In the genomic region with DNA sequence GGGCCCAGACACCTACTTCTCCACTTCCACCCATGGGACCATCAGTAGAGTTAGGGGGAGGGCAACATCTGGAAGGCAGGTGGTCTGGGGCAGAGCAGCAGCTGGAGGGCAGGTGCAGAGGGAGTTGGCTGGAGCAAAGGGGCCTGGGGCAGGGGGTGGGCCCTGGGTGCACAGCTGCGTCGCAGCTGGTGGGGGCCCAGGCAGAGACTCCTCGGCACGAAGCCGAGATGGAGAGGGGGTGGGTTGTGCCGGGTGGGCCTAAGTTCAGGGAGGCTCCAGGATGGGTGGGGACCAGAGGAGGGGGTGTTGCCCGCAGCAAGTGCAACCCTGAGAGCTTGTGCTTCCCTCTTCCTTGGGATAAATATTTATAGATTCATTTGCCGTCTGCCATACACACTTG, we compare ENCODE assay signal across 11 mouse cellular contexts.
DNase-seq lines count a peak whose midpoint lies in the region; ATAC-seq lines count a peak whose summit lies in the region.
"Had no signal": no experiment of that assay in that cellular context is flagged by ENCODE, and none has a peak within 500 bp of the region (broad histone marks: within the 10 kb centered on the region; RNA-seq: fewer than 3 reads in every experiment).

No protein-coding gene starts in this region.

- H3K27me3 ChIP-seq in heart, embryonic 11.5 days (ENCODE audit: control insufficient read depth, insufficient read depth, low read length) = no peaks in the 10 kb centered on the region
- peaks cover 76% of the 10 kb centered on the region for H3K27me3 ChIP-seq in liver, embryonic 12.5 days (replicated peaks)
- peaks cover 80% of the 10 kb centered on the region for H3K27me3 ChIP-seq in limb, embryonic 15.5 days
- H3K27me3 ChIP-seq in stomach, embryonic 15.5 days (replicated peaks) = peaks cover 1% of the 10 kb centered on the region; the same call in 1 of the 2 replicates

- no peak for ATAC-seq in heart, embryonic 11.5 days (replicated peaks; ENCODE audit: insufficient number of reproducible peaks, low FRiP score, low TSS enrichment)
- no peak for ATAC-seq in liver, embryonic 12.5 days
- ATAC-seq in limb, embryonic 15.5 days (ENCODE audit: insufficient number of reproducible peaks, low FRiP score, low TSS enrichment, low read depth) = peak; percentile 48; the same call in 1 of the 2 replicates
- ATAC-seq in stomach, embryonic 15.5 days (ENCODE audit: insufficient read depth, low FRiP score, low read depth) = peak; percentile 16; the same call in 1 of the 2 replicates
- ATAC-seq: forebrain, postnatal 0 days; midbrain, embryonic 16.5 days had no signal

- peak overlapping the region; percentile 50; the same call in 1 of the 2 replicates for H3K9ac ChIP-seq in heart, embryonic 11.5 days (ENCODE audit: low read depth, low read length)
- H3K9ac ChIP-seq in liver, embryonic 12.5 days = no peak overlapping the region
- H3K9ac ChIP-seq in limb, embryonic 15.5 days = no peak overlapping the region
- no peak overlapping the region for H3K9ac ChIP-seq in stomach, embryonic 15.5 days
- H3K9ac ChIP-seq: forebrain, postnatal 0 days had no signal

- peak overlapping the region; percentile 50; the same call in 1 of the 2 replicates for H3K27ac ChIP-seq in heart, embryonic 11.5 days (ENCODE audit: low read depth, low read length)
- peak overlapping the region; percentile 51; the same call in 1 of the 2 replicates for H3K27ac ChIP-seq in liver, embryonic 12.5 days
- H3K27ac ChIP-seq in limb, embryonic 15.5 days = no peak overlapping the region
- peak overlapping the region; percentile 67 for H3K27ac ChIP-seq in stomach, embryonic 15.5 days

- 36% methylated on average over 8 of the region's 8 CpGs for WGBS in heart, embryonic 11.5 days (ENCODE audit: insufficient replicate concordance)
- 65% methylated on average over 8 of the region's 8 CpGs for whole genome bisulfite sequencing in liver, embryonic 12.5 days (ENCODE audit: insufficient replicate concordance)
- 8% methylated on average over 8 of the region's 8 CpGs for WGBS in limb, embryonic 15.5 days
- WGBS in stomach, embryonic 15.5 days = 6% methylated on average over 8 of the region's 8 CpGs

- no peaks in the 10 kb centered on the region for H3K9me3 ChIP-seq in heart, embryonic 11.5 days (replicated peaks; ENCODE audit: control insufficient read depth, low read length)
- H3K9me3 ChIP-seq in liver, embryonic 12.5 days (replicated peaks) = no peaks in the 10 kb centered on the region
- no peaks in the 10 kb centered on the region for H3K9me3 ChIP-seq in limb, embryonic 15.5 days
- no peaks in the 10 kb centered on the region for H3K9me3 ChIP-seq in stomach, embryonic 15.5 days

- peaks cover 89% of the 10 kb centered on the region for H3K4me1 ChIP-seq in heart, embryonic 11.5 days (ENCODE audit: control insufficient read depth, insufficient read depth, low read length)
- H3K4me1 ChIP-seq in liver, embryonic 12.5 days = peaks cover 17% of the 10 kb centered on the region
- H3K4me1 ChIP-seq in limb, embryonic 15.5 days = peaks cover 54% of the 10 kb centered on the region
- peaks cover 59% of the 10 kb centered on the region for H3K4me1 ChIP-seq in stomach, embryonic 15.5 days

- H3K4me3 ChIP-seq in heart, embryonic 11.5 days (ENCODE audit: low read depth, low read length) = no peak overlapping the region
- no peak overlapping the region for H3K4me3 ChIP-seq in liver, embryonic 12.5 days
- no peak overlapping the region for H3K4me3 ChIP-seq in limb, embryonic 15.5 days
- no peak overlapping the region for H3K4me3 ChIP-seq in stomach, embryonic 15.5 days (replicated peaks)

- no peak overlapping the region for H3K4me2 ChIP-seq in heart, embryonic 11.5 days
- H3K4me2 ChIP-seq in liver, embryonic 12.5 days = no peak overlapping the region
- H3K4me2 ChIP-seq in limb, embryonic 15.5 days = no peak overlapping the region
- H3K4me2 ChIP-seq in stomach, embryonic 15.5 days = peak overlapping the region; percentile 16; the same call in 1 of the 2 replicates

- DNase-seq in heart, adult 18-20 months = no peak
- DNase-seq in liver = no peak
- DNase-seq in Muller cell, postnatal 12 days (ENCODE audit: inconsistent ontology term) = no peak
- no peak for DNase-seq in thymus, postnatal 14 days
- DNase-seq: B cell, adult 2 months; forebrain, postnatal 0 days had no signal

- H3K36me3 ChIP-seq in heart, embryonic 11.5 days (ENCODE audit: control insufficient read depth, insufficient read depth, low read length) = no peaks in the 10 kb centered on the region
- H3K36me3 ChIP-seq in liver, embryonic 12.5 days = no peaks in the 10 kb centered on the region
- H3K36me3 ChIP-seq in limb, embryonic 15.5 days = no peaks in the 10 kb centered on the region
- H3K36me3 ChIP-seq in stomach, embryonic 15.5 days = no peaks in the 10 kb centered on the region

Comparison
In these comparisons a context has a peak if more than half of its experiments do, and no peak if none do; other contexts are left out.
1. ATAC-seq: peak in limb, embryonic 15.5 days (single experiment) and stomach, embryonic 15.5 days (single experiment); none in heart, embryonic 11.5 days (single experiment) and liver, embryonic 12.5 days (single experiment).